Mouse (Mus musculus) retina, postnatal 7 days (tissue): ENCODE results near the gene Sox5.

Experiments used
- DNase-seq: peaks from one replicate; pipeline ENCODE4 v3.0.0-alpha.2; 2012; ENCODE audit warnings: low read depth, low spot score

Gene Sox5

GRCm38 (mm10) chr6:144579301-144579700, 202.5 kb downstream of the Sox5 start:
- no peak for DNase-seq

GRCm38 (mm10) chr6:144570850-144571249, 210.9 kb downstream of the Sox5 start:
- no peak for DNase-seq

- no peak for DNase-seq
Measured at GRCm38 (mm10) chr6:144565827-144566226, 215.9 kb downstream of the Sox5 start.

GRCm38 (mm10) chr6:144561718-144562117, 220.1 kb downstream of the Sox5 start:
- DNase-seq = no peak

GRCm38 (mm10) chr6:144560211-144560610, 221.6 kb downstream of the Sox5 start:
- no peak for DNase-seq

- no peak for DNase-seq
Measured at GRCm38 (mm10) chr6:144553476-144553875, 228.3 kb downstream of the Sox5 start.

- no peak for DNase-seq
Measured at GRCm38 (mm10) chr6:144548991-144549390, 232.8 kb downstream of the Sox5 start.

GRCm38 (mm10) chr6:144547141-144547540, 234.6 kb downstream of the Sox5 start:
- DNase-seq = no peak

- no peak for DNase-seq
Measured at GRCm38 (mm10) chr6:144545549-144545948, 236.2 kb downstream of the Sox5 start.

- no peak for DNase-seq
Measured at GRCm38 (mm10) chr6:144541316-144541715, 240.5 kb downstream of the Sox5 start.

- no peak for DNase-seq
Measured at GRCm38 (mm10) chr6:144539439-144540192, 242.2 kb downstream of the Sox5 start.

- DNase-seq = no peak
Measured at GRCm38 (mm10) chr6:144523479-144523878, 258.3 kb downstream of the Sox5 start.

- DNase-seq = no peak
Measured at GRCm38 (mm10) chr6:144518811-144519210, 263.0 kb downstream of the Sox5 start.

GRCm38 (mm10) chr6:144515905-144516304, 265.9 kb downstream of the Sox5 start:
- DNase-seq = no peak

- DNase-seq = no peak
Measured at GRCm38 (mm10) chr6:144513761-144514160, 268.0 kb downstream of the Sox5 start.

GRCm38 (mm10) chr6:144511925-144512324, 269.9 kb downstream of the Sox5 start:
- no peak for DNase-seq

- no peak for DNase-seq
Measured at GRCm38 (mm10) chr6:144510147-144510546, 271.6 kb downstream of the Sox5 start.

GRCm38 (mm10) chr6:144504197-144504551, 277.6 kb downstream of the Sox5 start:
- DNase-seq = no peak

- no peak for DNase-seq
Measured at GRCm38 (mm10) chr6:144503399-144504196, 278.2 kb downstream of the Sox5 start.

- no peak for DNase-seq
Measured at GRCm38 (mm10) chr6:144501439-144501838, 280.3 kb downstream of the Sox5 start.

GRCm38 (mm10) chr6:144498177-144498576, 283.6 kb downstream of the Sox5 start:
- no peak for DNase-seq

- DNase-seq = no peak
Measured at GRCm38 (mm10) chr6:144491761-144492415, 289.9 kb downstream of the Sox5 start.
